Mouse (Mus musculus): Measurements from ENCODE around the gene Tlr12.

- TF ChIP-seq CTCF (IDR thresholded peaks at IDR 0.05; ENCODE audit: borderline replicate concordance, control insufficient read depth, extremely low read depth, insufficient read depth, low read length, poor library complexity) (no peak), POLR2A (IDR thresholded peaks at IDR 0.05; ENCODE audit: control insufficient read depth, extremely low read depth, insufficient read depth, low read length, poor library complexity) (no peak)
These were observed 34.3 kb upstream of the Tlr12 start for GRCm38 (mm10) chr4:128652584-128653298.

Measured in thymus, adult 2 months (tissue).